Mouse (Mus musculus) right cerebral cortex, postnatal 14 days (tissue): ENCODE data around the gene Rassf1.

Experiments used
- DNase-seq: peaks from one replicate; pipeline ENCODE4 v3.0.0; 2022

The Rassf1 gene

GRCm38 (mm10) chr9:107582509-107583062 is 31.2 kb downstream of the Rassf1 start:
- DNase-seq, result no peak

DNA sequence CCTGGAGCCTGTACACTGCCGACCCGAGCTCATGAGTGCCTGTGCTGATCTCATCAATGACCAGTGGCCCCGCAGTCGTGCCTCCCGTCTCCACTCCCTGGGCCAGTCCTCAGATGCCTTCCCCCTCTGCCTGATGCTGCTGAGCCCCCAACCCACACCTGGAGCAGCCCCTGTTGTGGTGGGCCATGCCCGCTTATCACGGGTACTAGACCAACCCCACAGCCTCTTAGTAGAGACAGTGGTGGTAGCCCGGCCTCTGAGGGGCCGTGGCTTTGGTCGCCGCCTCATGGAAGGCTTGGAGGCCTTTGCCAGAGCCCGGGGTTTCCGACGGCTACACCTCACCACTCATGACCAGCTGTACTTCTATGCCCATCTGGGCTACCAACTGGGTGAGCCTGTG is 31.8 kb downstream of the Rassf1 start:
- no peak for DNase-seq

DNA sequence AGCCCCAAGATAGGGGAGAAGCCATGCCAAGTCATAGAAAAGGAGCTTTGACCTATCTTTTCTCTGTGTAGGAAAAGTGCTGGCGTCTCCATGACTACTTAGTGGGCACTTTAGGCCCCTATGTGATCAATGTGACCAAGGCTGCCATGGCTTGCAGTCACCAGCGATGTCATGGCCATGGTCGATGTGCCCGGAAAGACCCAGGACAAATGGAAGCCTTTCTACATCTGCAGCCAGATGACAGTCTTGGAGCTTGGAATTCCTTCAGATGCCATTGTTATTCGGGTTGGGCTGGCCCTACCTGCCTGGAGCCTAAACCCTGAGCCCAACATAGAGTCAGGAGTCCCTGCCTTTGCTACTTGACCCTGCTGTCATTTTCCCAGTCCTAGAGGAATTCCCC is 35.1 kb downstream of the Rassf1 start:
- DNase-seq, result no peak

DNA sequence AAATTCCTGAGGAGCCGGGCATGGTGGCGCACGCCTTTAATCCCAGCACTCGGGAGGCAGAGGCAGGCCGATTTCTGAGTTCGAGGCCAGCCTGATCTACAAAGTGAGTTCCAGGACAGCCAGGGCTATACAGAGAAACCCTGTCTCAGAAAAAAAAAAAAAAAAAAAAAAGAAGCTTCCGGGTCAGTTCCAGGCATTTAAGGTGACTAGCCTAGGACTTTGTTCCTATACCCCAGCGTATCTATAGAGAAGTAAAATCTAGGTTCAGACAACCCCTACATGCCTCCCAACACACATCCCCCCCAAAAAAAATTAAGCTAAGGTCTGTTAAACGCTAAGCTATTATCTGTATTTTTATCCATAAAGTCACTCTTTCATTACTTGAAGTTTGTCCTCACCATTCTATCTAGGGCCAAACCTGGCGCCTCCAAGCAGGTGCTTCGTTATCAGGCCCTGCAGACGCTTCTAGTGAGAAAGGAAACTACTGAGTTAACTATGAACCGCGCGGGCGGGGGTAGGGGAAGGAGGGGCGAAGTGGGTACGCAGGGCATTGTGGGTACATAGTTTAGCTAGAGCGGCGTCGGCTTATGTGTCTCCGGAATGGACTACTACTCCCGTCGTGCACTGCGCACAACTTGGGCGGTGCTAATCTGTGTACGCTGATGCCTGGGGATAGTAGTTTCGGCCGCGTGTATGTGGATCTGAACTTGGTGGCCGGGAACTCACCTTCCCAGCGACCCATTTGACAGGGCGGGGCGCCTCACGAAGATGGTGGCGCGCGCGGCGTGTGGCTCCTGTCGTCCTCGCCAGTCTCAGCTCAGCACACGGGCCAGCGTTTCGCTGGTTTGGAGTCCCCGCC is 35.8 kb downstream of the Rassf1 start, which contains the start of gene Ifrd2:
TSS of gene Ifrd2 (plus strand) at position 669 of the 859 bp plus-strand sequence.
- DNase-seq, result peak; percentile 94

GRCm38 (mm10) chr9:107587833-107588639 is 36.7 kb downstream of the Rassf1 start:
- peak; percentile 62 for DNase-seq

DNA sequence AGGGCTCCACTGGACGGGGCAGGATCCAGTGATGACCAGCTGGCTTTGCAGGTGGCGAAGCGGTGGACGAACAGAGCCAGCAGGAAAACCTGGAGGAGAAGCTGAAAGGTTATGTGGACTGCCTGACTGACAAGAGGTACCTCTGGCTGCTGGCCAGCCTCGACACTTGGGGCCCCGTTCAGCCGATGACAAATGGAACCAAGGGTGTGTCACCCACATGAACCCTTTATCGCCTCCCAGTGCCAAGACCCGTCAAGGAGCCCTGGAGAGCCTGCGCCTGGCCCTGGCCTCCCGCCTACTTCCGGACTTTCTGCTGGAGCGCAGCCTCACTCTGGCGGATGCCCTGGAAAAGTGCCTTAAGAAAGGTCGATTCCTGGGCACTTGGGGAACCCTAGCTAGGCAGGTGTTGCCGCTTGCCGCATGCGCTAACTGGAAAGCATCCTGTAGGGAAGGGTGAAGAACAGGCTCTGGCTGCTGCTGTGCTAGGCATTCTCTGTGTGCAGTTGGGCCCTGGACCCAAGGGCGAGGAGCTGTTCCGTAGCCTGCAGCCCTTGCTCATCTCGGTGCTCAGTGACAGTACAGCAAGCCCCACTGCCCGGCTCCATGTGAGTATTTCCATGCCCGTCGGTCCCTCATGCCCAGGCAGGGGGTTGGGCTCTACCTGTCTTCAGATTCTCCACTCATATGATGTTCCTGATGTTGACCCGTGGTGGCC is 38.9 kb downstream of the Rassf1 start:
- no peak for DNase-seq

- no peak for DNase-seq
Observed at GRCm38 (mm10) chr9:107590773-107591060, 39.4 kb downstream of the Rassf1 start.

DNA sequence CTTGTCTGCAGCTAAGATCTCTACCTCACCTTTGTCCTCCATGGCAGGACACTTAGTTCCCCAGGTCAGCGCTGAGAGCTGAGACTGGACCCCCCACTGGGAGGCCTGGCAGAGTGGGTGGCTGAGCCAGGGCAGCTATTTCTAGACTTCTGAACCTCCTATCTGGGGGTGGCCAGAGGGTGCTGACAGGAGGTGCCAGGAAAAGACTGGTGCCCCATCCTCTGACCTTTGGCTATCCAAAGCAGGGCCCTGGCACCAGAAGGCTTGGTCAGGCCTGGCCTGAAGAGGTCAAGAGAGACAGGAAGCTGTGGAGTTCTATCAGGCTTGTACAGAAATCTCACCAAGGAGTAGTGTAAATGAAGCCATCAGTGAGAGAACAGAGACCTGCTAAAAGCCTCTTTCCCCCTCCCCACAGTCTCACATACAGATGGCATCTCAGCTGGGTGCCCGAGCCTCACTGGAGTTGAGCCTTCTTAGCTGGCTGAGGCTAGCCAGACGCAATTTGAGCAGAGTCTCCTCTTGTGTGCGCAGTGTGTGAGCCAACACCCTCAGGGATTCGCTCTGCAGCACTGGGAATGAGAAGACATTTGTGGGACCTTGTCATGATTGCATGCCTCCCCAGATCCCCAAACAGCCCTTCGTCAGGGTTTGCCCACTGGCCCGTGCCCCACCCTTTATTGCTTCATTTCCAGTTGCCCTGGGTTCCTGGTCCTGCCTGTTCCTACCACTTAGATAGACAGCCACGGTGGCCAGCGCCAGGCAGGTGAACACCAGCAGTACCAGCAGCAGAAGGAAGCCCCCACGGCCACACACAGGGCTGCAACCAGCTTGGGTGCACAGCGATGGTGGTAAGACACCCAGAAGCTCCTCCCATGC is 42.0 kb downstream of the Rassf1 start:
- DNase-seq, result no peak

DNA sequence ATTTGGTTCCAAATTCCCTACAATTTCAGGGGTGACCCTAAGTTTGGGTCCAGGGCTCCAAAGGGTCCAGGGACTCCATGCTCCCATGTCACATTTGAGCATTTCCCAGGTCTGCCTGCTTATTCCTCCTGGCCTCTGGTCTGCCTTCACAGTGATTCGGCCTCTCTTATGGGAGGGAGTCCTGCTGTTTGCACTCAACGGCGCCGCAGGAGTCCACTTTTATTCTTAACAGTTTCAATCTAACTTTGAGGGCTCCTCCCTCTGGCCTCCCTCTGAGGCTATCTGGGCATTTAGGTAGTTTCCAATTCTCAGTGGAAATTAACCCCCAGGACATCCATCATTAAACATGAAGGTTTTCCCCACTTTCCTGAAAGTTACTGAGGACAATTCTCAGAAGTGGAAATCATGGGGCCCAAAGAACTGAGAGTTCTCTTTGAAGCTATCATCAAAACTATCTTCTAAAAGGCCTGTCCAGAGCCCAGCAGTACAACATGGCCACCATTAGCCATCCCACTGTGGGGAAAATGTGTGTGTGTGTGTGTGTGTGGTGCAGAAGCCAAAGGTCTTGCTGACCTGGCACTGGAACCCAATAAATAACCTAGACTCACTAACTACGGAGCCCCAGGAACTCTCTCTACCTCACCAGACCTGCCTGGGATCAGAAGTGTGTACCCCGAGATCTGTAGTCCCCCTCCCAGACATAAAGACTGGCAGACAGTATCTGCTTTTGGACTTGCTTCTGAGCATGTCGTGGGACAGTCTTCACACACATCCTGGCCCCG is 43.1 kb downstream of the Rassf1 start:
- no peak for DNase-seq

- no peak for DNase-seq
Observed at GRCm38 (mm10) chr9:107596619-107597569, 45.5 kb downstream of the Rassf1 start.

- DNase-seq, result no peak
Observed at GRCm38 (mm10) chr9:107598385-107598784, 47.0 kb downstream of the Rassf1 start.

GRCm38 (mm10) chr9:107599433-107599832 is 48.1 kb downstream of the Rassf1 start:
- no peak for DNase-seq

- DNase-seq, result no peak
Observed at GRCm38 (mm10) chr9:107599842-107600241, 48.5 kb downstream of the Rassf1 start.

- DNase-seq, result no peak
Observed at GRCm38 (mm10) chr9:107600745-107601144, 49.4 kb downstream of the Rassf1 start.

- no peak for DNase-seq
Observed at GRCm38 (mm10) chr9:107601275-107601674, 49.9 kb downstream of the Rassf1 start.

GRCm38 (mm10) chr9:107602068-107602648 is 50.8 kb downstream of the Rassf1 start:
- DNase-seq, result peak; percentile 96

DNA sequence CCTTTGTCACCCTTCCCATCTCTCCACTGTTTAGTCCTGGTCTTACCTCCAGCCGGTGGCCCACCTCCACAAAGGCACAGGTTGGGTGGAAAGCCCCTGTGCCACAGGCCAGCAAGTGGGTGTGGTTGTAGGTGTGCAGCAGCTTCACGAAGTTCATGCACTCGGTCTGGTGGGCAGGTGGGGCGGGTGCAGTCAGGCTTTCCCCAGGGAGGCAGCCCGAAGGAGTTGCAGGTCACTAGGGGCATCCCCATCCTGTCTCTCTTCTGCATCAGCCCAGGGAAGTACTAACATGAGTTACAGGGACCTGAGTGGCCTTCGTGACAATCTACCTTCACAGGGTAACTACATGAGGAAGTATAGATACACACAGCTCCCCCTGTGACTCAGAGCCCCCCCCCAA is 51.9 kb downstream of the Rassf1 start:
- DNase-seq, result no peak

GRCm38 (mm10) chr9:107605041-107605661 is 53.8 kb downstream of the Rassf1 start:
- DNase-seq, result no peak

- no peak for DNase-seq
Observed at GRCm38 (mm10) chr9:107606591-107606990, 55.2 kb downstream of the Rassf1 start.
